Mouse (Mus musculus) embryonic facial prominence, embryonic 15.5 days (tissue): Measurements from ENCODE around the gene Scaf1. TPM values are rescaled to one million over a fixed set of nuclear protein-coding genes. Genes with fewer than 3 reads are reported as not detected.

ENCODE experiments used
- ATAC-seq: fragments of 200-750 bp; cut with Nextera tagmentation; 2 replicates; pipeline ENCODE4 v1.8.0; 2017; ENCODE audit warnings: low read depth, moderate TSS enrichment; ENCODE audit not compliant: insufficient number of reproducible peaks, low FRiP score, low TSS enrichment
- H3K27ac ChIP-seq: fragments of 300-500 bp; sonication (generic); replicated peaks from 2 replicates; pipeline ENCODE4 v1.5.1; 2015; ENCODE audit warnings: mild to moderate bottlenecking, inconsistent platforms
- H3K27me3 ChIP-seq: fragments of 300-500 bp; sonication (generic); 2 replicates; pipeline ENCODE4 v1.6.1; 2015; ENCODE audit warnings: inconsistent platforms
- H3K36me3 ChIP-seq: fragments of 300-500 bp; sonication (generic); 2 replicates; pipeline ENCODE4 v1.6.1; 2015; ENCODE audit warnings: mild to moderate bottlenecking, inconsistent platforms
- H3K4me1 ChIP-seq: fragments of 300-500 bp; sonication (generic); 2 replicates; pipeline ENCODE4 v1.6.1; 2015; ENCODE audit warnings: inconsistent platforms
- H3K4me2 ChIP-seq: fragments of 300-500 bp; sonication (generic); replicated peaks from 2 replicates; pipeline ENCODE4 v1.6.1; 2015; ENCODE audit warnings: mild to moderate bottlenecking, inconsistent platforms
- H3K4me3 ChIP-seq: fragments of 300-500 bp; sonication (generic); replicated peaks from 2 replicates; pipeline ENCODE4 v1.5.1; 2015; ENCODE audit warnings: mild to moderate bottlenecking, inconsistent platforms
- H3K9ac ChIP-seq: fragments of 300-500 bp; sonication (generic); 2 replicates; pipeline ENCODE4 v1.6.1; 2015; ENCODE audit warnings: inconsistent platforms
- H3K9me3 ChIP-seq: fragments of 300-500 bp; sonication (generic); replicated peaks from 2 replicates; pipeline ENCODE4 v1.6.1; 2016; ENCODE audit warnings: inconsistent platforms
- WGBS: fragments of 180-500 bp; shearing (Covaris S2); methylation state at CpG from one replicate; pipeline ENCODE4 v1.1.7; 2015; 5-methylcytosine and 5-hydroxymethylcytosine counted together
- polyA plus RNA-seq: library from polyadenylated mRNA; unstranded; fragments of >200 nt; fragmentation: Nextera tagmentation; extraction: Ambion mirVana; gene quantifications from 2 replicates; pipeline ENCODE4 v1.2.1, GENCODE M21; 2015

Gene Scaf1
- 40.7 and 41.9 TPM in 2 replicates for polyA plus RNA-seq

GRCm38 (mm10) chr7:45015957-45016612, at the start of gene Scaf1:
Gene Scaf1, minus strand, starts transcription at chr7:45016363.
- Histone ChIP-seq H3K9ac (peak within 1 kb of the TSS; percentile 91), H3K9me3 (no peaks in the 10 kb centered on the region), H3K4me3 (peak within 1 kb of the TSS; percentile 85), H3K36me3 (peaks cover 26% of the 10 kb centered on the region), H3K27me3 (no peaks in the 10 kb centered on the region), H3K4me1 (peaks cover 43% of the 10 kb centered on the region), H3K4me2 (peak within 1 kb of the TSS; percentile 87), H3K27ac (peak within 1 kb of the TSS; percentile 99)
- peak; percentile 91 for ATAC-seq
- under 1% methylated on average over 63 of the region's 69 CpGs for WGBS

- ATAC-seq = peak; percentile 90
- peak within 1 kb of the TSS; percentile 58 for H3K9ac ChIP-seq
- H3K4me1 ChIP-seq = peaks cover 14% of the 10 kb centered on the region
- H3K4me2 ChIP-seq = peak within 1 kb of the TSS; percentile 57
- H3K4me3 ChIP-seq = peak within 1 kb of the TSS; percentile 80
- H3K36me3 ChIP-seq = no peaks in the 10 kb centered on the region
- H3K27ac ChIP-seq = peak within 1 kb of the TSS; percentile 98
- H3K27me3 ChIP-seq = no peaks in the 10 kb centered on the region
- under 1% methylated on average over 31 of the region's 31 CpGs for WGBS
- H3K9me3 ChIP-seq = no peaks in the 10 kb centered on the region
Measured at GRCm38 (mm10) chr7:45062239-45062835, 46.2 kb upstream of the Scaf1 start, which contains the start of the genes Nosip and Prrg2. Gene Nosip, plus strand, starts transcription at chr7:45062429. Gene Prrg2, minus strand, starts transcription at chr7:45062677.

GRCm38 (mm10) chr7:45061532-45062075, 45.4 kb upstream of the Scaf1 start:
- Histone ChIP-seq H3K36me3 (no peaks in the 10 kb centered on the region), H3K4me3 (peak overlapping the region; percentile 80), H3K9ac (peak overlapping the region; percentile 31), H3K9me3 (no peaks in the 10 kb centered on the region), H3K4me2 (peak overlapping the region; percentile 57), H3K4me1 (peaks cover 14% of the 10 kb centered on the region), H3K27ac (peak overlapping the region; percentile 98), H3K27me3 (no peaks in the 10 kb centered on the region)
- ATAC-seq = 0 out of 2 replicates have a peak, but pooled peaks have one; percentile 0
- WGBS = 10% methylated on average over 11 of the region's 11 CpGs

GRCm38 (mm10) chr7:45060632-45061122, 44.5 kb upstream of the Scaf1 start:
- H3K27ac ChIP-seq = no peak overlapping the region
- 93% methylated on average over 6 of the region's 6 CpGs for WGBS

GRCm38 (mm10) chr7:45058607-45059571, 42.7 kb upstream of the Scaf1 start:
- WGBS = 74% methylated on average over 10 of the region's 10 CpGs
- no peaks in the 10 kb centered on the region for H3K9me3 ChIP-seq
- ATAC-seq = no peak
- no peak overlapping the region for H3K4me2 ChIP-seq
- H3K36me3 ChIP-seq = no peaks in the 10 kb centered on the region
- no peak overlapping the region for H3K9ac ChIP-seq
- H3K27me3 ChIP-seq = no peaks in the 10 kb centered on the region
- H3K27ac ChIP-seq = no peak overlapping the region
- no peak overlapping the region for H3K4me3 ChIP-seq
- H3K4me1 ChIP-seq = peaks cover 19% of the 10 kb centered on the region

More at GRCm38 (mm10) chr7:45060632-45061122, 44.5 kb upstream of the Scaf1 start:
- H3K9me3 ChIP-seq = no peaks in the 10 kb centered on the region
- H3K4me3 ChIP-seq = peak overlapping the region; percentile 80; the same call in 1 of the 2 replicates
- H3K4me2 ChIP-seq = peak overlapping the region; percentile 57; the same call in 1 of the 2 replicates
- no peak for ATAC-seq
- no peak overlapping the region for H3K9ac ChIP-seq
- H3K27me3 ChIP-seq = no peaks in the 10 kb centered on the region
- H3K36me3 ChIP-seq = no peaks in the 10 kb centered on the region
- peaks cover 14% of the 10 kb centered on the region for H3K4me1 ChIP-seq

GRCm38 (mm10) chr7:45056972-45057348, 40.8 kb upstream of the Scaf1 start:
- no peaks in the 10 kb centered on the region for H3K36me3 ChIP-seq
- H3K4me1 ChIP-seq = peaks cover 16% of the 10 kb centered on the region
- no peaks in the 10 kb centered on the region for H3K9me3 ChIP-seq
- no peak overlapping the region for H3K4me2 ChIP-seq
- ATAC-seq = no peak
- no peak overlapping the region for H3K9ac ChIP-seq
- no peaks in the 10 kb centered on the region for H3K27me3 ChIP-seq
- H3K4me3 ChIP-seq = no peak overlapping the region
- H3K27ac ChIP-seq = no peak overlapping the region

- no peak overlapping the region for H3K9ac ChIP-seq
- ATAC-seq = no peak
- no peaks in the 10 kb centered on the region for H3K9me3 ChIP-seq
- no peak overlapping the region for H3K4me2 ChIP-seq
- no peaks in the 10 kb centered on the region for H3K36me3 ChIP-seq
- H3K27me3 ChIP-seq = no peaks in the 10 kb centered on the region
- H3K27ac ChIP-seq = no peak overlapping the region
- WGBS = 64% methylated on average over 14 of the region's 14 CpGs
- no peak overlapping the region for H3K4me3 ChIP-seq
- H3K4me1 ChIP-seq = peaks cover 17% of the 10 kb centered on the region
Measured at GRCm38 (mm10) chr7:45056329-45056971, 40.3 kb upstream of the Scaf1 start.

GRCm38 (mm10) chr7:45053931-45054510, 37.9 kb upstream of the Scaf1 start:
- ATAC-seq = peak; percentile 95
- Histone ChIP-seq H3K9me3 (no peaks in the 10 kb centered on the region), H3K4me2 (peak overlapping the region; percentile 94), H3K9ac (peak overlapping the region; percentile 46), H3K4me1 (peaks cover 22% of the 10 kb centered on the region), H3K4me3 (peak overlapping the region; percentile 79), H3K27me3 (no peaks in the 10 kb centered on the region), H3K36me3 (peaks cover 13% of the 10 kb centered on the region), H3K27ac (peak overlapping the region; percentile 100)
- under 1% methylated on average over 33 of the region's 33 CpGs for WGBS

- WGBS = under 1% methylated on average over 52 of the region's 59 CpGs
- Histone ChIP-seq H3K9me3 (no peaks in the 10 kb centered on the region), H3K4me1 (peaks cover 26% of the 10 kb centered on the region), H3K4me2 (peak overlapping the region; percentile 94), H3K36me3 (peaks cover 20% of the 10 kb centered on the region), H3K4me3 (peak overlapping the region; percentile 79), H3K27me3 (no peaks in the 10 kb centered on the region), H3K27ac (peak overlapping the region; percentile 100), H3K9ac (peak overlapping the region; percentile 83)
- ATAC-seq = peak; percentile 65
Measured at GRCm38 (mm10) chr7:45053117-45053930, 37.2 kb upstream of the Scaf1 start.
